Comparison of ENCODE assay signal across 11 mouse cellular contexts in the genomic region with DNA sequence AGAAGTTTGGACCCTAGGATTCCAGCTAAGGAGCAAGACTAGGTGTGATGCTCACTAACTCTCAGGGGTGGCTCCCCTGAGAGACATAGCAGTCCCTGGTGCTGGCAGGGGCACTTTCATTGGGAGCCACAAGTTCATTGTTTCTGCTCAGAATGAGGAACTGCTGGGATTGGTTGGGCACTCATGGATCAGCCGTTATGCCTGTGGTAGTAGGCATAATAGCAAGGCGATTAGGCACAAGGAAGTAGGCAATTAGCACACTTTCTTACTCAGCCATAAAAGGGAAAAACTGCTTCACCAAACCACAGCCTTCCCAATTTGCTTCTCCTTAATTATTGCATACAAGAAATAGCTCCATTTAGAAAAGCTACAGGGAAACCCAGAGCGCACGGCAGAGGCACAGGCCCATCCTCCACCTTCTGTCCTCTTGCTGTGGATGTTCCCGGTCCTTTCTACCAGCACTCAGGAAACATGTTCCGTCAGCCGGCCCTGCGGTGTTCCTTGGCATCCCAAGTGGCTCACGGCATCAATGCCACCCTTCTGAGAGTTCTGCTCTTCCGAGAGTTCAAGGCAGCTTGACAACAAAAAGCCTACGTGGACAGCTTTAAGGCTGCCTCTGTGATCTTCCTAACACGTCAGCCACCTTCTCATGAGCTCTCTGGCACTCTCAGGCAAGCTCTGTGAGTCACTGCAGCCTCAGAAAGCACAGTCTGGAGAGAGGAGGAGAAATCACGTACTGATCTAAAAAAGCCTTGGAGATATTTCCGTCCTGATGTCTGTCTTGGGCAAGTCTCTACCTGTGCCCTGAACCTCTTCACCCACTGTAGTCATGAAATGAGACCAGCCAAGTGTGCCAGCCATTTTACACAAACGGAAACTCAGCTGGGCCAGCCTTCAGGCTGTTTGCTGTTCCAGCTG. TPM values are rescaled to one million over a fixed set of nuclear protein-coding genes. Genes with fewer than 3 reads are reported as not detected.
A peak's percentile ranks its signal among the peaks of the same experiment; 100 is the strongest.
DNase-seq lines count a peak whose midpoint lies in the region; ATAC-seq and TF ChIP-seq lines count a peak whose summit lies in the region.
"Had no signal": no experiment of that assay in that cellular context is flagged by ENCODE, and none has a peak within 500 bp of the region (broad histone marks: within the 10 kb centered on the region; RNA-seq: fewer than 3 reads in every experiment).

No protein-coding gene starts in this region.

- no peak for TF ChIP-seq CTCF in cortical plate, adult 2 months (IDR thresholded peaks at IDR 0.05; ENCODE audit: extremely low read depth, insufficient read depth, low read length)

- H3K9ac ChIP-seq in midbrain, embryonic 12.5 days (replicated peaks), result no peak overlapping the region
- H3K9ac ChIP-seq in midbrain, embryonic 15.5 days, result no peak overlapping the region
- H3K9ac ChIP-seq: liver, embryonic 13.5 days had no signal

- peaks cover 14% of the 10 kb centered on the region for H3K4me1 ChIP-seq in midbrain, embryonic 12.5 days
- H3K4me1 ChIP-seq in midbrain, embryonic 15.5 days, result peaks cover 12% of the 10 kb centered on the region
- H3K4me1 ChIP-seq in cortical plate, adult 2 months (ENCODE audit: control insufficient read depth, insufficient read depth, low read length), result peaks cover 10% of the 10 kb centered on the region
- H3K4me1 ChIP-seq: intestine, embryonic 15.5 days; liver, embryonic 13.5 days had no signal

- peak overlapping the region; percentile 7; the same call in 1 of the 2 replicates for H3K27ac ChIP-seq in midbrain, embryonic 12.5 days (replicated peaks)
- no peak overlapping the region for H3K27ac ChIP-seq in midbrain, embryonic 15.5 days
- H3K27ac ChIP-seq in cortical plate, adult 2 months (ENCODE audit: insufficient read depth, low read length), result peak overlapping the region; percentile 79
- H3K27ac ChIP-seq: intestine, embryonic 15.5 days; liver, embryonic 13.5 days had no signal

- peak; percentile 50; the same call in 1 of the 2 replicates for TF ChIP-seq POLR2A in cortical plate, adult 2 months (IDR thresholded peaks at IDR 0.05; ENCODE audit: extremely low read depth, insufficient read depth, low read length)

- ATAC-seq in midbrain, embryonic 12.5 days (ENCODE audit: low FRiP score, low read depth), result no peak
- no peak for ATAC-seq in midbrain, embryonic 15.5 days (replicated peaks)
- ATAC-seq in granulocyte monocyte progenitor cell, adult 5-6 weeks (replicated peaks; ENCODE audit: poor library complexity, severe bottlenecking), result peak; percentile 57

- DNase-seq in right cerebral cortex, postnatal 36 days (ENCODE audit: low spot score in 2 of 2), result peak; percentile 47 to 73
- no peak for DNase-seq in liver
- no peak for DNase-seq in ovary, postnatal 14 days (ENCODE audit: low spot score)
- DNase-seq: cerebellum, adult 2 months; gastrocnemius, postnatal 10 days; liver, embryonic 13.5 days had no signal

- no peak overlapping the region for H3K4me3 ChIP-seq in midbrain, embryonic 12.5 days
- H3K4me3 ChIP-seq in midbrain, embryonic 15.5 days, result no peak overlapping the region
- no peak overlapping the region for H3K4me3 ChIP-seq in cortical plate, adult 2 months (ENCODE audit: insufficient read depth, low read length)
- H3K4me3 ChIP-seq: intestine, embryonic 15.5 days; liver, embryonic 13.5 days had no signal

- WGBS in midbrain, embryonic 12.5 days, result 77% methylated on average over 15 of the region's 15 CpGs
- 70% methylated on average over 15 of the region's 15 CpGs for WGBS in midbrain, embryonic 15.5 days

- no peaks in the 10 kb centered on the region for H3K9me3 ChIP-seq in midbrain, embryonic 12.5 days
- no peaks in the 10 kb centered on the region for H3K9me3 ChIP-seq in midbrain, embryonic 15.5 days
- H3K9me3 ChIP-seq: intestine, embryonic 15.5 days; liver, embryonic 13.5 days had no signal

- no peak overlapping the region for H3K4me2 ChIP-seq in midbrain, embryonic 12.5 days (replicated peaks)
- H3K4me2 ChIP-seq in midbrain, embryonic 15.5 days, result no peak overlapping the region
- H3K4me2 ChIP-seq: liver, embryonic 13.5 days had no signal

- peaks cover 22% of the 10 kb centered on the region for H3K27me3 ChIP-seq in midbrain, embryonic 12.5 days
- H3K27me3 ChIP-seq in midbrain, embryonic 15.5 days (replicated peaks), result no peaks in the 10 kb centered on the region

- no peaks in the 10 kb centered on the region for H3K36me3 ChIP-seq in midbrain, embryonic 12.5 days
- no peaks in the 10 kb centered on the region for H3K36me3 ChIP-seq in midbrain, embryonic 15.5 days (replicated peaks)
- H3K36me3 ChIP-seq: intestine, embryonic 15.5 days; liver, embryonic 13.5 days had no signal

RNA-seq across cellular contexts. Expression of a gene that starts 6.2 kb away (rescaled TPM):
- polyA plus RNA-seq in midbrain, embryonic 12.5 days (2016; fragmentation: Nextera tagmentation; extraction: Ambion mirVana), result 0.06 TPM in 1 of 2 replicates, not detected in the other
- 0.05 TPM in 1 of 2 replicates, not detected in the other for polyA plus RNA-seq in midbrain, embryonic 15.5 days (2015; fragmentation: Nextera tagmentation; extraction: Ambion mirVana)
- polyA plus RNA-seq in cortical plate, adult 2 months (2012; rRNA removed), result 0.21 and 0.30 TPM in 2 replicates
- not detected in 2 replicates for total RNA-seq in granulocyte monocyte progenitor cell, adult 5-6 weeks (2014; fragmentation: Nextera tagmentation)
- 0.56 TPM in 1 of 2 replicates, not detected in the other for total RNA-seq in granulocyte monocyte progenitor cell, adult 5-6 weeks (2017)
- polyA plus RNA-seq: cerebellum, adult 2 months; intestine, embryonic 15.5 days; liver, embryonic 13.5 days had no signal

RNA-seq across cellular contexts. Expression of a gene that starts 10.8 kb away (rescaled TPM):
- not detected in 2 replicates for polyA plus RNA-seq in midbrain, embryonic 12.5 days (2016; fragmentation: Nextera tagmentation; extraction: Ambion mirVana)
- polyA plus RNA-seq in midbrain, embryonic 15.5 days (2015; fragmentation: Nextera tagmentation; extraction: Ambion mirVana), result 0.43 and 0.45 TPM in 2 replicates
- polyA plus RNA-seq in cortical plate, adult 2 months (2012; rRNA removed), result 0.40 and 0.56 TPM in 2 replicates
- not detected in 2 replicates for total RNA-seq in granulocyte monocyte progenitor cell, adult 5-6 weeks (2014; fragmentation: Nextera tagmentation)
- not detected in 2 replicates for total RNA-seq in granulocyte monocyte progenitor cell, adult 5-6 weeks (2017)
- total RNA-seq: gastrocnemius, postnatal 10 days had no signal
- polyA plus RNA-seq: cerebellum, adult 2 months; intestine, embryonic 15.5 days; liver, embryonic 13.5 days had no signal

RNA-seq across cellular contexts. Expression of a gene that starts 22.4 kb away (rescaled TPM):
- not detected in 2 replicates for polyA plus RNA-seq in midbrain, embryonic 12.5 days (2016; fragmentation: Nextera tagmentation; extraction: Ambion mirVana)
- 0.09 and 0.14 TPM in 2 replicates for polyA plus RNA-seq in midbrain, embryonic 15.5 days (2015; fragmentation: Nextera tagmentation; extraction: Ambion mirVana)
- polyA plus RNA-seq in cortical plate, adult 2 months (2012; rRNA removed), result 0.63 and 1.0 TPM in 2 replicates
- not detected in 2 replicates for total RNA-seq in granulocyte monocyte progenitor cell, adult 5-6 weeks (2014; fragmentation: Nextera tagmentation)
- not detected in 2 replicates for total RNA-seq in granulocyte monocyte progenitor cell, adult 5-6 weeks (2017)

RNA-seq across cellular contexts. Expression of a gene that starts 34.7 kb away (rescaled TPM):
- polyA plus RNA-seq in midbrain, embryonic 12.5 days (2016; fragmentation: Nextera tagmentation; extraction: Ambion mirVana), result 0.47 and 0.59 TPM in 2 replicates
- polyA plus RNA-seq in midbrain, embryonic 15.5 days (2015; fragmentation: Nextera tagmentation; extraction: Ambion mirVana), result 0.34 and 0.52 TPM in 2 replicates
- 40.2 and 44.9 TPM in 2 replicates for polyA plus RNA-seq in cortical plate, adult 2 months (2012; rRNA removed)
- 12.8 and 16.4 TPM in 2 replicates for total RNA-seq in granulocyte monocyte progenitor cell, adult 5-6 weeks (2014; fragmentation: Nextera tagmentation)
- total RNA-seq in granulocyte monocyte progenitor cell, adult 5-6 weeks (2017), result 7.0 and 8.8 TPM in 2 replicates

RNA-seq across cellular contexts. Expression of a gene that starts 40.7 kb away (rescaled TPM):
- polyA plus RNA-seq in midbrain, embryonic 12.5 days (2016; fragmentation: Nextera tagmentation; extraction: Ambion mirVana), result 53.1 and 58.5 TPM in 2 replicates
- 40.8 and 41.4 TPM in 2 replicates for polyA plus RNA-seq in midbrain, embryonic 15.5 days (2015; fragmentation: Nextera tagmentation; extraction: Ambion mirVana)
- polyA plus RNA-seq in cortical plate, adult 2 months (2012; rRNA removed), result 75.3 and 80.1 TPM in 2 replicates
- 56.7 and 62.4 TPM in 2 replicates for total RNA-seq in granulocyte monocyte progenitor cell, adult 5-6 weeks (2014; fragmentation: Nextera tagmentation)
- 64.8 and 67.5 TPM in 2 replicates for total RNA-seq in granulocyte monocyte progenitor cell, adult 5-6 weeks (2017)

Comparison
In these comparisons a context has a peak if more than half of its experiments do, and no peak if none do; other contexts are left out.
1. DNase-seq: peak in right cerebral cortex, postnatal 36 days (2 of 2); none in liver (single experiment) and ovary, postnatal 14 days (single experiment).